Mouse (Mus musculus) spleen, adult 2 months (tissue): ENCODE data around the gene Asb11.

Source experiments
- CTCF ChIP-seq: fragments of 200-500 bp; IDR thresholded peaks from 2 replicates; pipeline ENCODE4 v1.5.1; 2011; ENCODE audit warnings: mild to moderate bottlenecking, inconsistent platforms; ENCODE audit not compliant: insufficient read depth, insufficient read length, insufficient replicate concordance; ENCODE audit errors: extremely low read depth
- POLR2A ChIP-seq: fragments of 200-500 bp; IDR thresholded peaks from 2 replicates; pipeline ENCODE4 v1.6.1; 2011; ENCODE audit warnings: low read depth, low read length, inconsistent platforms

- no peak for TF ChIP-seq CTCF
- no peak for TF ChIP-seq POLR2A
Measured at GRCm38 (mm10) chrX:164431133-164431532, 5.7 kb upstream of the Asb11 start.
